Mouse (Mus musculus): Measurements from ENCODE around the gene Ttc39d.
"Not testable (repeated sequence)": the region's sequence is repeated elsewhere in the genome, so short reads cannot be mapped to it uniquely, and the experiment has no call there.

The Ttc39d gene

DNA sequence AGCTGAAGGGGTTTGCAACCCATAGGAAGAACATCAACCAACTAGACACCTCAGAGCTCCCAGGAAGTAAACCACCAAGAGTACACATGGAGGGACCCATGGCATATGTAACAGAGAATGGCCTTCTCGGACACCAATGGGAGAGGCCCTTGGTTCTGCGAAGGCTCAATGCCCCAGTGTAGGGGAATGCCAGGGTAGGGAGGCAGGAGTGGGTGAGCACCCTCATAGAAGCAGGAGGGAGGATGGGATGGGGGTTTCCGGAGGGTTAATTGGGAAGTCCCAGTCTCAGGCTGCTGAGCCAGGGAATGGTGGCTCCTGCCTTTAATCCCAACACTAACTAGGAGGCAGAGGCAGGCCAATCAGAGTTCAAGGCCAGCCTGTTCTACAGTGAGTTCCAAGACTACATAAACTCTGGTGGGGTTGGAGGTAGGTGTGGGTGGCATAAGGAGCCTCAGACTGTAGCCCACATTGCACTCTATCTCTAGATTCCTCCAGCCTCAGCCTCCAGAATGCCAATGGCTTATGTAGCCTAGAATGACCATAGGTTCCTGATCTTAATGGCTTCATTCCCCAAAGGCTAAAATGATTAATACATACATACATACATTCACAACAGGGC lies 8.0 kb upstream of the Ttc39d start:
- no peak for DNase-seq

DNA sequence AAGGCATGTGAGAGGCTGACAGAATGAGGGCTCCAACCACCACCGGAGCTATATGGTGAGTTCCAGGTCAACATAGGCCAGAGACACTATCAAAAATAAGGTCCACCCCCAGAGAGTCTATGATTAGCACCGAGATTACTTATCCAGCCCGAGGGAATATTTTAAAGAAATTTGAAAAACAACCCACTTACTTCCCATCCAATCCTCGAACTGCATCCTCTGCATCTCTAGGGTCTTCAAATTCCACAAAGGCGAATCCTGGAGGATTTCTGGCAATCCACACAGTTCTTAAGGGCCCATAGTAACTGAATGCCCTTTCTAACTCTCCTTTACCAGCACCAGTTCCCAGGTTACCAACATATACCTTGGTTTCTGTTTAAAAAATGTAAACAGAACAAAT lies 1.6 kb upstream of the Ttc39d start:
- DNase-seq = no peak

DNA sequence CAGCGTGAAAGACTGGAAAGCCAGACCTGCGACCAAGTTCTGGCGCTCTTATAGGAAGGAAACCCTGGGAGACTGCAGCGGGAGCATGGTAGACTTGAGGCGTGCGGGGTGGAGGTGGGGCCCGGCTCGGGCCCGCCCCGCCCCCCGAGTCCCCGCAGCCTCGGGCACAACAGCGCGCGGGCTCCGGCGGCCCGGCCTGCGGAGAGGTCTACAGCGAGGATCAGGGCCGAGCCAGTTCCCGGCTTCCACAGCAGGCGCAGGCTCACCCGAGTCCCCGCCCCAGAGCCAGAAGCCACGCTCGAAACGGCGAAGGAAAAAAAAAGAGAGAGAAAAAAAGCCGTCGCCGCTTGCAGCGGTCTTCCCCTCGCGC lies 974 bp upstream of the Ttc39d start:
- peak in 1 of 2 experiments; percentile 68 for DNase-seq

DNA sequence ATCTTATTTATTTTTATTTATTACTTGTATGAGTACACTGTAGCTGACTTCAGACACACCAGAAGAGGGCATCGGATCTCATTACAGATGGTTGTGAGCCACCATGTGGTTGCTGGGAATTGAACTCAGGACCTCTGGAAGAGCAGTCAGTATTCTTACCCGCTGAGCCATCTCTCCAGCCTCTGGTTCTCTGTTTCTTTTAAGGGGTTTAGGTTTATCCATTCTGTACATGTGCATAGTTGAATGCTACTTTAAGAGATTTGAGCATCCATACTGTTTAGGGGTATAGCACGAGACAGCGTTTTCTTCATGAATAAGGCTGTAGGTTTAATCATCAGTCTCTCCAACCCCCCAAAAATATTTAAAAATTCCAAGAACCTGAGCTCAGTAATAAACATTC lies 6.7 kb downstream of the Ttc39d start:
- DNase-seq = not testable (repeated sequence)

DNA sequence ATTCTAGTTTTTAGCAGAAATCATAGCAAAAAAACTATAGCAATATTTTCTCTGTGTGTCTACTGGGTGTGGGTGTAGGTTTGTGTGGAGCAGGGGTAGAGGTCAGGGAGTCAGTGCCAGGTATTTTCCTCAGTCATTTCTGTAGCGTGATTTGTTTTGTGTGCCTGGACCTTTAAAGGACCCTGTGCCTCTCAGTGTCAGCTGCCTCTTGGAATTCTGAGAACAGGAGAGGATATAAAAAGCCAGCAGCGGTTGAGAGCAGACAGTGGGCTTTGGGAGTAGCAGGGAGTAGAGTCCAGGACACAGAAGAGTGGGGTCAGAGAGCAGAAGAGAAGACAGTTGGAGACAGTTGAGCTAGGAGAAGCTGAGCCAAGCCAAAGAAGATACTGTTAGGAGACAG lies 12.9 kb downstream of the Ttc39d start:
- no peak for DNase-seq

DNA sequence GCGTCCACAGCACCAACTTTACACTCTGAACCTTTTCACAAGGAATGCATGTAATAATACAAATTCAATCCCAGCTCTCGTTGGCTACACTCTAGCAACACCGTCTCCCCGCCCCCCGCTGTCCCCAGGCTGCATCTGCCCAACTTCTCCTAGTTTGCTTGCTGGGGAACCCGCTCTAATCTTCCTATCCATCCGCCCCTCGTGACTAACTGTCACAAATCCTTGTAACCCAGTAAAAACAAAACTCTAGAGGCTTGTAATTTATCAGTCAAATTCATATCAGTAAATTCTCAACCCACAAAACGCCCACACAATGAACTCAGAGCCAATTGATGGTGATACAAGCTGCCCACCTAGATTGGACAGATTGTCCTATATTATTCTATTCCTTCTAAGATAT lies 13.9 kb downstream of the Ttc39d start:
- no peak for DNase-seq

DNA sequence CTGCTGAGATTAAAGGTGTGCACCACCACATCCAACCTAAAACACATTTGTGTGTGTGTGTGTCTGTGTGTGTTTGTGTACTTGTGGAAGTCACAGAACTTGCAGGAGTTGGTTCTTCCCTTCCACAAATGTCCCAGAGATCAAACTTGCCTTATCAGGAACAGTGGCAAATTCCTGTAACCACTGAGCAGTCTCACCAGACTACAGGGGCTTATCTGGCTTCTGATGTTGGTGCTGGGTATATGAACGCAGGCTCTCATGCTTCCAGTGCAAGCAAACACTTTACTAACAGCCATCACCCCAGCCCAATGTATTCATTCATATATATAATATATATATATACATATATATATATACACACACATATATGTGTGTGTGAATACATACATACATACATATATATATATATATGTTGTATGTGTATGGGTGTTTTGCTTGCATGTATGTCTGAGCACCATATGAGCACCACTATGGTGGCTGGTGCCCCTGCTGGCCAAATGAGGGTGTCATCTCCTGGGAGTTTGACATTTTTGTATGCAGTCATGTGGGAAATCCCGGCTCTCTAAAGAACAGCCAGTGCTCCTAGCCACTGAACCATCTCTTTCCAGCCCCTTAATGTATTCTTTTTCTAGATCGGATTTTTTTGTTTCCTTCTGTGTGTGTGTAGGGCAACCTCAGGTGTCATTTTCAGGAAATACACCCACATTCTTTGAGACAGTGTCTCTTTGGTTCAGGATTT lies 14.8 kb downstream of the Ttc39d start:
- DNase-seq = no peak

DNA sequence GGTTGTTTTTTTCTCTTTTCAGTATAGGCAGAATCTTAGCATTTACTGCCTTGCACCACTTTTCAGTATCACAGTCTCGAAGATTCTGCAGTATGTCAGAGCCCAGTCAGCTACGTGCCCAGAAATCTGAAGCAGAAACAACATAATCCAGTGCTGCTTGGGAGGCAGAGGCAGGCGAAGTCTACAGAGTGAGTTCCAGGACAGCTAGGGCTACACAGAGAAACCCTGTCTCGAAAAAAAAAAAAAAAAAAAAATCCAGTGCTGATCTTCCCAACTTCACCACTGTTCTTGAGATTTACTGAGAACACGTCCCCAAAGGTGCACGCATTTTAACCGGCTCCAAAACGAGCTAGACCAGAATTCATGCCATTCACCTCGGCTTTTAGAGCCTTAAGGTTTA lies 16.6 kb downstream of the Ttc39d start:
- DNase-seq = no peak

DNA sequence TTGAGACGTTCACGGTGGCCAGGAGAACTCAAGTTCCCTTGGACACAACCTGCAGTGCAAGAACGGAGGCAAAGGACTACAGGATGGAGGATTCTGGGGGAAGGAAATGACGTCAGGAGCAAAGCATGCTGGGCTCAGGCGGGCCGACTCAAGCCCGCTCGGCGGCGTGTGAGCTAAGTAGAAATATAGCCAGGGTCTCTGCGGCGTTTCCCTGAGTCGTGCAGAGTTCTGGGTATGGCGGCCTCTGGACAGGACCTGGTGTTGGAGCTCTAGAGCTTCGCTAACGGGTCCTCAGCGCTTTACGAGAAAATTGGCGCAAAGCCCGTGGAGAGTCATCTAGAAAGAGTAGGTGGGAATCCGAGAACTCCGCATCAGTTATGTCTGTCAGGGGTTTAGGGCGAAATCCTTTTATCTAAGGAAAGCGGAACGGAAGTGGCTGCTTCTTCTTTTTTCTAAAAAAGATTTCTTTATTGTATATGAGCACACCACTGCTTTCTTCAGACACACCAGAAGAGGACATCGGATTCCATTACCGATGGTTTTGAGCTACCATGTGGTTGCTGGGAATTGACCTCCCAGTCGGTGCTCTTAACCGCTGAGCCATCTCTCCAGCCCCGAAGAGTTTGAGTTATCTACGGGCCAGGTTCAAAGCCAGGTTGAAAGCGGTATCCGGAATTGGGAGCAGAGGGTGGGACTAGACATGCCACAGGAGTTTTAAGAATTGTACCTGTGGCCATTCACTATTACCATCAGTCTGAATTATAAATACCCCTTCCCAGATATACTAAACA lies 17.3 kb downstream of the Ttc39d start, which contains the start of gene Gemin6:
TSS of gene Gemin6 (plus strand) at position 116 of the 791 bp plus-strand sequence.
- DNase-seq = peak; percentile 83 to 91

DNA sequence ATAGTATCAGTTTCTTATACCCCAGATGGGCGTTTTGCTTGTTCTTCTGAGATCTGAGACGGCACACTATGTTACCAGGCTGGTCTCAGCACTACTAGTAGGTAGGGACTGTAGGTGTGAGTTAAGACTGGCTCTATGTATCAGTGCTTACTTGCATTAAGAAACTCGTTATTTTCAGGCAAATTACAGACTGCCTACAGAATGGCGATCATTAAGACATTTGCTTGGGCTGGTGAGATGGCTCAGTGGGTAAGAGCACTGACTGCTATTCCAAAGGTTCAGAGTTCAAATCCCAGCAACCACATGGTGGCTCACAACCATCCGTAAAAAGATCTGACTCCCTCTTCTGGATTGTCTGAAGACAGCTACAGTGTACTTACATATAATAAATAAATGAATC lies 17.9 kb downstream of the Ttc39d start:
- DNase-seq = not testable (repeated sequence)

DNA sequence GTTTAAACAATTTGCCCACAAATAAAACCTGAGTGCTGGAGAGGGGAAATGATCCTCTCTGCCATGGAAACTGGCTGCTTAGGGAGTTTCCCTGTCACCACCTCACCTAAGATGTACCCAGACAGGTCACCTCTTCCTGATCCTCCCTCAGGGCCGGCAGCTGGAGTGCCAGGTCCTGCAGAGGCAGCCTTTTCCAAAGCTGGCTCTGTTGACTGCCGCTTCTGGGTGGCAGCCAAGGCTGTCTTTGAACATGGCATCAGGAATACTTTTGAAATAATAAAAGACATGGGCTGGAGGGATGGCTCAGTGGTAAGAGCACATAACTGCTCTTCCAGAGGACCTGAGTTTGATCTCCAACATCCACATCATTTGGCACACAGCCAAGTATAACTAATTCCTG lies 22.1 kb downstream of the Ttc39d start:
- DNase-seq = peak; percentile 17

DNA sequence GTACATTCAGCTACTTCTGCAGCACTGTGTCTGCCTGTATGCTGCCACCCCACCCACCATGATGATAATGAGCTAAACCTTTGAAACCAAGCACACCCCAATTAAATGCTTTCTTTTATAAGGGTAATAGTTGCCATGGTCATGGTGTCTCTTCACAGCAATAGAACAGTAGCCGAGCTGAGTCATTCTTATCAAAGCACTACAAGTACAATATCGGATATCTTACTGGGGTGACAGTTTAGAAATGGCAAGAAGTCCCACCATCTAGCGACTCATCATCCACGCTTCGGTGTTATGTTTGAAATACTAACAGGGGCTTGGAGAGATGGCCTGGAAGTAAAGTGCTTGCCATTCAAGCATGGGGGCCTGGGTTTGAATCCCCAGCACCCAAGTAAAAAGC lies 26.6 kb downstream of the Ttc39d start:
- DNase-seq = no peak

DNA sequence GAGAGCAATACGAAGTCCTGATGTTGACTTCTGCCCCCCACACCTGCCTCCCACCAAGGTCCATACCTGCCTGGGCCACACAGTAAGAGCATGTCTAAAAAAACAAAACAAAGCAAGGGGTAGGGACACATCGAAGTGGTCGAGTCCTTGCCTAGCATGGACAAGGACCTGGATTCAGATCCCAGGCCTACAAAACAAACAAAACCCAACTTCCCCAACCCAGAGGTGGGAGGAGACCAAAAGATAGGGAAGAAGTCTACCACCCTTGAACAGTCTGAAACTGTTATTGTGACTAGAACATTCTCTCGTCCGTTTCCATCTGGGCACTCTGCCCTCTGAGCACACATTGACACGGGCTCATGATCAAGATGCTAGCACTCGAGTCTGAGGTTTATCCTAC lies 27.1 kb downstream of the Ttc39d start:
- no peak for DNase-seq

DNA sequence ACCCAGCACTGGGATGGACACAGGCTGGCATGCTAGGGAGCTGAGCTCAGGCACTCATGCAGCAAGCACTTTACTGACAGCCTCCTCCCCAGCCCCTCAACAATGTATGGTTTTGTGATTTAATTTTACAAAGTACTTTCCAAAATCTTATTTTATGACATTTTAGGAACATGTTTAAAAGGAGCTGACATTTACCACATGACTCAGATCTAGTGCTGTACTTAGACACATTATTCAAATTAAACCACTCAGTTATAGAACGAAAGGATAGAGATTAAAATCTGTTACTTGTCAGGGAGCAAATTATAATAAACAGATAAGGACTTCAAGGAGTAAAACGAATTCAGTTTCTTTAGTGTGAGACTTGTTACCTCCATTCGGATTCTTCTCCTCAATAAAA lies 28.2 kb downstream of the Ttc39d start:
- DNase-seq = no peak

DNA sequence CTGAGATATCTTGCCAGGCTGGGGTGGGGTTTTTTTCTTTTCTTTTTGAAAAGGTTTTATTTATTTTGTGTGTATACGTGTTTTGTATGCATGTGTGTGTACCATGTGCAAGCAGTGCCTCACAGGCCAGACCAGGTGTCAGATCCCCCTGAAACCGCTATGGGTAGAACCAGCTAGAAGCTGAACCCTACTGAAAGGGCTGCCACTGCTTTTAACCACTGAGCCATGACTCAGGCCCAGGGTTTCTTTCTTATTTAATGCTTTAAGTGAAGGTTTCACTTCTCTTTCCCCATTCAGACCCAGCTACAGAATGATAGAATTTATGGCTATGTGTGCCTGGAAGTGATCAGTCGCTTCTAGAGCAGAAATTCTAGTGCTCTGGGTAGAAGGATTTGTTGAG lies 29.5 kb downstream of the Ttc39d start:
- DNase-seq = no peak

DNA sequence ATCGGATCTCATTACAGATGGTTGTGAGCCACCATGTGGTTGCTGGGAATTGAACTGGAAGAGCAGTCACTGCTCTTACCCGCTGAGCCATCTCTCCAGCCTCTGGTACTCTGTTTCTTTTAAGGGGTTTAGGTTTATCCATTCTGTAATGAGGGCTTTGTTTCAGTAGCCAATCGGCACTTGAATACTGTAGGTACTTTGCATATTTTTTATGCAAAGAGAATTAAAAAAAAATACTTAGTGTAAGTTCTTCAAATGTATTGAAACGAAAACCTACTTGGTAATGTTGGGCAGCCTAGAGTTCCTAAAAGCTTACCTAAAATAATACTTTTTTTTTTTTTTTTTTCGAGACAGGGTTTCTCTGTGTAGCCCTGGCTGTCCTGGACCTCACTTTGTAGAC lies 30.2 kb downstream of the Ttc39d start:
- no peak for DNase-seq

DNA sequence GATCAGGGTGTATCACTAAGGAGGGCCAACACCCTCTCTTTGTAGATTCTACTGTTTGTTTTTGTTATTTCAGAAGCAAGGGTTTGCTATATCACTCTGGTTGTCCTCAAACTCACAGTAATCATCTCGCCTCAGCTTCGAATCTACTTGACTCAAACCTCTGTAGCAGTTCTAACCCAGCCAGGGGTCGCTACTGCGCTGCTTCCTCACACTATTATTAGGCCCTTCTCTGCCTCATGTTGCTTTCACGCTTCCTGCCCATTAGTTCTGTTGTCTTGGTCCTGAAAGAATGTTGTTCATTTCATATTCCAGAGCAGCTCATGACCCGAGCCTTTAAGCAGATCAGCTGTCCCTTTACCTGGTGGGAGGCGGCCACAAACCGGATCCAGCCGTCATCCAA lies 34.3 kb downstream of the Ttc39d start:
- no peak for DNase-seq

DNA sequence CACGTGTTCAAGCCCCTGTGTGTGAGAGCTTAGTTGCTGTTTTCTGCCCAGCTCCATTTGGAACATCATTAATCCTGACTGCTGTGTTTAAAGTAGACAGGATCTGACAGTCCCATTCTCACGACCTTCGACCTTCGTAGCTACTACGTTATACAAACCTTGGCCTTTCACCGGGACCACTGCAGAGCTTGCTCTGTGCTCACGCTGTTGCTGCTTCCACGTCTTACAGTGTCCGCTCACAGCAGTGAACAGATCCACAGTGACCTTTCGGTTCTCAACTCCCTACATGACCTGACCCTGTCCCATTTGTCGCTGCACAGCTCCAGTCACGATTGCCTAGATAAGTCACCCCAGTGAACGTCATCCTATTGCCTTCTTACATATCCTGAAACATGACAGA lies 35.9 kb downstream of the Ttc39d start:
- DNase-seq = no peak

DNA sequence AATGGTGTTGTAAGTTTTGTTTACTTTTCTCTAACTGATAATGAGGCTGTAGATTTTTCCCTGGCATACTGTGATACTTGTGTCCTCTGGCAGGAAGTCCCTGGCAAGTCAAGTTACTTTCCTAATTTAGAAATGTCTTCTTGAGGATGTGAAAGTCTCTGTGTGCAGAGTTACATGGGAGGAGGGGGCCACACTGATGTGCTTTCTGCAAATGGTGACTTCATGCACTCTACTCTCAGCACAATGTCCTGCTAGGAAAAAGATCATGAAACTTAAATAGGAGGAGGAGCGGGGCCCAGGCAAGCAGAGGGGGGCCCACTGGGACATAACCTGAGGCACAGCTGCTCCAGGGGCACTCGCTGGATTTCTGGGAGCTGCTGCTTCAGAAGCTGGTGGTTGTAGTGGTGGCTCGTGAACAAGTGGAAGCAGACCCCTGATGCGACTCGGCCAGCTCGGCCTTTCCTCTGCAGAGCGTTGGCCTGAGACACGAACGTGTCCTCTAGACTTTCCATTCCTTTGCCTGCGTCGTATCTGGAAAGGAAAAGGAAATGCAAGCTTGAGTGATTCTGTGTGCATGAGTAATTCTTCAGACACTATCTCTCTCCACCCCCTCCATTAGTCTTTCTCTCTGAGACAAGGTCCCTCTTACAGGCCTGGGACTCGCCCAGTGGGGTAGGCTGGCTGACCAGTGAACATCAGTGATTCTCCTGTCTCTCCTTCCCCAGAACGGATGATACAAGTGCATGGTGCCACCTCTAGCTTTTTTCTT lies 45.7 kb downstream of the Ttc39d start:
- no peak for DNase-seq

DNA sequence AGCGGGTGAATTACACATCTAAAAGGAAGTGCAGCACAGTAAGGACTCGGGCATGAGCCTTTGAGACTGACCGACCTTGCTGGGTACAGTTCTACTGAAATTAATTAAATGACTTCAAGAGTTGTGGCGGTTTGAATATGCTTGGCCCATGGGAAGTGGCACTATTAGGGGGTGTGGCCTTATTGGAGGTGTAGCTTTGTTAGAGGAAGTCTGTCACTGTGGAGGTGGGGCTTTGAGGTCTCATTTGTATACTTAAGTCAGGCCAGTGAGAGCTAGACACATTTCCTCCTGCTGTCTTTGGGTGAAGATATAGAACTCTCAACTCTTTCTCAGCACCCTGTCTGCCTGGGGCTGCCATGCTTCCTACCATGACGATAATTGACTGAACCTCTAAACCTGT lies 47.2 kb downstream of the Ttc39d start:
- no peak for DNase-seq

DNA sequence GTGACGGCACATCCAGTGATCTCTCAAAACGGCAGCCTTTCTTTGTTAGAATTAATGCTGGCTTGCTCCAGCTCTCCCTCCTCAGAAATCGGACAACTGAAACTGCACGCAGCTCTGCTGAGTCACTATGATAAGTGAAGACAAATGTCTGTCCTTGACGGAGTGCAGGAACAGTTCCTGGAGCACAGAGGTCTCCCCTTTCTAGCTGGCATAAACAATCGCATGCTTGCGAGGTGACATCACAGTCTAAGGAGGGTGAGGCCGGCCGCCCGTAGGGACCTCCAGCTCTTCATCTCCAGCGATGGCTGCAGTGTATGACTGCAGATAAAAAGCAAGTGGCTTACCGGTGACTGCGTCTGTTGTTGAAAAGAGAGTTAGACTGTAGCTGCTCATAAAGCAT lies 47.9 kb downstream of the Ttc39d start:
- no peak for DNase-seq

DNA sequence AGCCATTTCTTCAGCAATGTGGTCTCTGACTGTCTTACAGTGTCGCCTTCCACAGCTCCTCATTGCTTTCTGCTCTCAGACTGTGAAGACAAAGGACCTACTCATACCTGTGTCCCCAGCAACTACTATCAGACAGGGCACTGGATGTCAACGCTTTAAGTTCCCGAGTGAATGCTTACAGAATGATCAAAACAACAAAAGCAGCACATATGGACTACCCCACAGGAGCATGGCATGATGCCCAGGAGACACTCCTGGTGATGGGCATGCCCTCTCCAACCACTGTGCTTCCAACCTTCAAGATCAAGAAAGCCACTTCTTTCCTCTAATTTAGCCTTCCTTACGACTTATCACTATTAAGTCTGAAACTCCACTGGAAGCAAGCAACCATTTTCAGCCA lies 59.8 kb downstream of the Ttc39d start:
- DNase-seq = peak; percentile 65 to 66
